Mouse (Mus musculus) C2C12 (cell line): ENCODE results near the gene Zfp719.

ENCODE experiments used
- CTCF ChIP-seq: IDR thresholded peaks from one replicate; pipeline ENCODE4 v1.5.1; 2011; ENCODE audit not compliant: control insufficient read depth, insufficient read depth, insufficient read length
- MYOG ChIP-seq: IDR thresholded peaks from one replicate; pipeline ENCODE4 v1.6.1; 2011; ENCODE audit not compliant: control insufficient read depth, insufficient read length; ENCODE audit errors: extremely low read depth
- USF1 ChIP-seq: IDR thresholded peaks from one replicate; pipeline ENCODE4 v1.6.1; 2011; ENCODE audit warnings: low read depth, mild to moderate bottlenecking, control low read depth, moderate library complexity

DNA sequence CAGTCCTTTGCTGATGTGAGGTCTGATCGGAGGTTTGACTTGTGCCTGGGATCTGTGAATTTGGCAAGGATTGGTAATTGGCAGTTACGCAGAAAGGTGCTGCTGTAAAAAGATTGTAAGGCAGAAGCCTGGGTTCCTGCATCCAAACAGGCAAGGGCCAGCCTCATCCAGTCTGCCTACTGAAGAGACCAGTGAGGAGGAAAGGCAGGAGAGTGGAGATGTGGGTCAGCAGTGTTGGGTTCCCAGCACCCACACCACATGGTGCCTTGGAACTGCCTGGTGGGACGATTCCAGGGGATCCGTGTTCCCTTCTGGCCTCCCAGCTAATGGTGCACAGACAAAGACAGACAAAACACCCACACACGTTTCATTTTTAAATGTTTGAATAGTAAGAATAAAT, 1.1 kb downstream of the Zfp719 start:
- TF ChIP-seq CTCF (no peak), USF1 (no peak), MYOG (no peak)
